Mouse (Mus musculus): ENCODE results near the gene Sesn1.

- TF ChIP-seq POLR2A (IDR thresholded peaks at IDR 0.05; ENCODE audit: borderline replicate concordance, extremely low read depth, low read depth, low read length) (no peak), CTCF (IDR thresholded peaks at IDR 0.05; ENCODE audit: insufficient read depth, low read length) (no peak)
Observed at GRCm38 (mm10) chr10:41825996-41826395, 16.3 kb downstream of the Sesn1 start.

All from lung, adult 2 months (tissue).